Comparison of ENCODE assay signal across 10 mouse cellular contexts in the genomic region with DNA sequence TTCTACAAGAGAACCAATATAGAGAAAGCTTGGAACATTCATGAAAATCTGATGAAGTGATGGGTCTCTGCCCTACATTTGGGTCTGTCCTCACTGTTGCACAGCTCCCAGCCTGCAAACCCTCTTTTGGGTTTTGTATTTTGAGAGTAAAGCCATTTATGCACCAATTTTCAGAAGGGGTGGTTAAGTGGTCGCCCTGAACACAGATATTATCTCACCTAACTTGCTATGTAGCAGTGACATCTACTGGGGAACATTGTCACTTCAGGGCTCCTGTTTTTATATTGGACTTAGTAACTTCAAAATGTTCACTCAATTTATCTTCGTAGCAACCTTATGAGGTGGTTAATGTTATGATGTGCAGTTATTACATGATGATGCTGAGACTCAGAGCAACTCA.
DNase-seq lines count a peak whose midpoint lies in the region; ATAC-seq lines count a peak whose summit lies in the region.
"Had no signal": no experiment of that assay in that cellular context is flagged by ENCODE, and none has a peak within 500 bp of the region (broad histone marks: within the 10 kb centered on the region; RNA-seq: fewer than 3 reads in every experiment).

No protein-coding gene starts in this region.

- H3K4me2 ChIP-seq in midbrain, embryonic 13.5 days (replicated peaks): no peak overlapping the region
- H3K4me2 ChIP-seq: midbrain, embryonic 12.5 days had no signal

- 50% methylated on average over 2 of the region's 2 CpGs for WGBS in midbrain, embryonic 13.5 days

- H3K4me1 ChIP-seq in midbrain, embryonic 13.5 days (replicated peaks): no peaks in the 10 kb centered on the region

- no peaks in the 10 kb centered on the region for H3K27me3 ChIP-seq in midbrain, embryonic 13.5 days
- H3K27me3 ChIP-seq: midbrain, embryonic 12.5 days had no signal

- H3K9ac ChIP-seq in midbrain, embryonic 13.5 days (replicated peaks): no peak overlapping the region
- H3K9ac ChIP-seq: midbrain, embryonic 12.5 days had no signal

- DNase-seq in adrenal gland, adult 2 months: peak; percentile 27
- no peak for DNase-seq in adrenal gland, adult 18-20 months (ENCODE audit: low spot score in 2 of 2)
- DNase-seq in kidney, adult 18-20 months: peak; percentile 34
- no peak for DNase-seq in kidney, adult 11 months
- DNase-seq in embryo, embryonic 10 days (ENCODE audit: low spot score): peak; percentile 67
- DNase-seq in layer of hippocampus, postnatal 25 days (ENCODE audit: extremely low spot score in 1 of 2, low spot score in 1 of 2): peak; percentile 18 to 23
- no peak for DNase-seq in MN1 (ENCODE audit: low spot score)
- DNase-seq: thymus, postnatal 36 days had no signal

- no peak for ATAC-seq in midbrain, embryonic 13.5 days

- H3K9me3 ChIP-seq in midbrain, embryonic 13.5 days: no peaks in the 10 kb centered on the region
- H3K9me3 ChIP-seq: midbrain, embryonic 12.5 days had no signal

- no peak overlapping the region for H3K27ac ChIP-seq in midbrain, embryonic 13.5 days
- H3K27ac ChIP-seq: midbrain, embryonic 12.5 days had no signal

- no peaks in the 10 kb centered on the region for H3K36me3 ChIP-seq in midbrain, embryonic 13.5 days
- H3K36me3 ChIP-seq: midbrain, embryonic 12.5 days had no signal

- no peak overlapping the region for H3K4me3 ChIP-seq in midbrain, embryonic 13.5 days (replicated peaks)
- H3K4me3 ChIP-seq: midbrain, embryonic 12.5 days had no signal

Comparison
In these comparisons a context has a peak if more than half of its experiments do, and no peak if none do; other contexts are left out.
1. DNase-seq: peak in adrenal gland, adult 2 months (single experiment), kidney, adult 18-20 months (single experiment), embryo, embryonic 10 days (single experiment) and layer of hippocampus, postnatal 25 days (2 of 2); none in adrenal gland, adult 18-20 months (0 of 2), kidney, adult 11 months (single experiment) and MN1 (single experiment).